Comparison of ENCODE assay signal across 27 mouse cellular contexts in the genomic region with DNA sequence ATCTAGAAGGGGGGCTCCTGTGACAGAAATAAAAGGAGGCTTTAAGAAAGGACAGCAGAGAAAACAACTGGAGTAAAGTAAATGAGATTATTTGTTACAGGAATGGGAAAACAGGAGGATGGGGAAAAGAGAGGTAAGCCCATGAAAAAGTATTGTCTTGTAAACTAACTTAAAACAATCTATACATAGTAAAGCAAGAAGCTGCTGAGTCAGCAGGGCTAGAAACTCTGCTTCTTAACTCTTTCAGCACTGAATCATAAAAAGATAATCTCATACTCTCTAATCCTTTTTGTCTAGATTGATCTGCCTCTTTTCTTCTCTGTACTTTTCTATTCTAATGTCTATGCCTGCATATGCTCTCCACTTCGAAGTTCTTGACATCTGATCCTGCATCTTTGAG.
"Had no signal": no experiment of that assay in that cellular context is flagged by ENCODE, and none has a peak within 500 bp of the region (broad histone marks: within the 10 kb centered on the region; RNA-seq: fewer than 3 reads in every experiment).

No protein-coding gene starts in this region.

- H3K27me3 ChIP-seq: embryonic facial prominence, embryonic 12.5 days; embryonic facial prominence, embryonic 13.5 days; embryonic facial prominence, embryonic 15.5 days; forebrain, embryonic 12.5 days; forebrain, embryonic 15.5 days; heart, embryonic 12.5 days had no signal

- H3K4me3 ChIP-seq: embryonic facial prominence, embryonic 10.5 days; embryonic facial prominence, embryonic 12.5 days; embryonic facial prominence, embryonic 13.5 days; embryonic facial prominence, embryonic 15.5 days; erythroblast, embryonic 14.5 days; forebrain, embryonic 10.5 days; forebrain, embryonic 12.5 days; forebrain, embryonic 15.5 days; gastrocnemius, adult 2 months; heart, adult 2 months; heart, embryonic 10.5 days; heart, embryonic 12.5 days had no signal

- H3K9ac ChIP-seq: embryonic facial prominence, embryonic 12.5 days; embryonic facial prominence, embryonic 13.5 days; embryonic facial prominence, embryonic 15.5 days; forebrain, embryonic 12.5 days; forebrain, embryonic 15.5 days; forebrain, postnatal 0 days; heart, embryonic 12.5 days had no signal

- H3K4me1 ChIP-seq: embryonic facial prominence, embryonic 10.5 days; embryonic facial prominence, embryonic 12.5 days; embryonic facial prominence, embryonic 13.5 days; embryonic facial prominence, embryonic 15.5 days; forebrain, embryonic 12.5 days; forebrain, embryonic 15.5 days; heart, embryonic 10.5 days; heart, embryonic 12.5 days had no signal

- ATAC-seq: forebrain, embryonic 14.5 days; forebrain, embryonic 15.5 days; forebrain, embryonic 16.5 days; forebrain, postnatal 0 days had no signal

- DNase-seq: cerebellum, adult 9-11 months; cerebellum, postnatal 10 days; cerebellum, postnatal 14 days; cerebellum, postnatal 25 days; cerebellum, postnatal 36 days; embryo, embryonic 11 days; forebrain, postnatal 0 days; gastrocnemius, adult 2 months; gastrocnemius, postnatal 10 days; gastrocnemius, postnatal 14 days; gastrocnemius, postnatal 25 days; gastrocnemius, postnatal 36 days; heart, adult 18-20 months; heart, adult 2 months had no signal

- H3K9me3 ChIP-seq: embryonic facial prominence, embryonic 10.5 days; embryonic facial prominence, embryonic 12.5 days; embryonic facial prominence, embryonic 13.5 days; embryonic facial prominence, embryonic 15.5 days; forebrain, embryonic 10.5 days; forebrain, embryonic 12.5 days; forebrain, embryonic 15.5 days; heart, embryonic 10.5 days; heart, embryonic 12.5 days had no signal

- H3K36me3 ChIP-seq: embryonic facial prominence, embryonic 10.5 days; embryonic facial prominence, embryonic 12.5 days; embryonic facial prominence, embryonic 13.5 days; embryonic facial prominence, embryonic 15.5 days; forebrain, embryonic 10.5 days; forebrain, embryonic 12.5 days; forebrain, embryonic 15.5 days; heart, embryonic 10.5 days; heart, embryonic 12.5 days had no signal

- H3K4me2 ChIP-seq: embryonic facial prominence, embryonic 12.5 days; embryonic facial prominence, embryonic 13.5 days; embryonic facial prominence, embryonic 15.5 days; forebrain, embryonic 12.5 days; forebrain, embryonic 15.5 days; heart, embryonic 11.5 days; heart, embryonic 12.5 days had no signal

- H3K27ac ChIP-seq: embryonic facial prominence, embryonic 10.5 days; embryonic facial prominence, embryonic 12.5 days; embryonic facial prominence, embryonic 13.5 days; embryonic facial prominence, embryonic 15.5 days; forebrain, embryonic 10.5 days; forebrain, embryonic 12.5 days; forebrain, embryonic 15.5 days; gastrocnemius, adult 2 months; heart, adult 2 months; heart, embryonic 10.5 days had no signal
